Mouse (Mus musculus) kidney, embryonic 16.5 days (tissue): ENCODE results near the gene A430005L14Rik. TPM values are rescaled to one million over a fixed set of nuclear protein-coding genes. Genes with fewer than 3 reads are reported as not detected.

ENCODE experiments used
- ATAC-seq: fragments of 200-750 bp; cut with Nextera tagmentation; 2 replicates; pipeline ENCODE4 v1.8.0; 2017; ENCODE audit warnings: moderate TSS enrichment; ENCODE audit not compliant: low FRiP score, low TSS enrichment
- H3K27ac ChIP-seq: fragments of 300-500 bp; sonication (generic); 2 replicates; pipeline ENCODE4 v1.5.1; 2014; ENCODE audit warnings: low read length
- H3K27me3 ChIP-seq: fragments of 300-500 bp; sonication (generic); 2 replicates; pipeline ENCODE4 v1.6.1; 2014; ENCODE audit warnings: low read length, control low read depth, mixed read lengths; ENCODE audit not compliant: insufficient read depth
- H3K36me3 ChIP-seq: fragments of 300-500 bp; sonication (generic); 2 replicates; pipeline ENCODE4 v1.6.1; 2014; ENCODE audit warnings: low read length, control low read depth, mixed read lengths; ENCODE audit not compliant: insufficient read depth
- H3K4me1 ChIP-seq: fragments of 300-500 bp; sonication (generic); 2 replicates; pipeline ENCODE4 v1.6.1; 2014; ENCODE audit warnings: low read length, control low read depth, mixed read lengths; ENCODE audit not compliant: insufficient read depth
- H3K4me2 ChIP-seq: fragments of 300-500 bp; sonication (generic); replicated peaks from 2 replicates; pipeline ENCODE4 v1.6.1; 2014; ENCODE audit warnings: low read depth, low read length
- H3K4me3 ChIP-seq: fragments of 300-500 bp; sonication (generic); 2 replicates; pipeline ENCODE4 v1.5.1; 2014; ENCODE audit warnings: mild to moderate bottlenecking, low read length
- H3K9ac ChIP-seq: fragments of 300-500 bp; sonication (generic); replicated peaks from 2 replicates; pipeline ENCODE4 v1.6.1; 2014; ENCODE audit warnings: low read length
- H3K9me3 ChIP-seq: fragments of 300-500 bp; sonication (generic); 2 replicates; pipeline ENCODE4 v1.6.1; 2016; ENCODE audit warnings: low read length, control low read depth
- WGBS: fragments of 180-500 bp; shearing (Covaris S2); extraction: QIAGEN DNeasy Blood & Tissue Kit; methylation state at CpG from one replicate; pipeline ENCODE4 v1.1.7; 2014; 5-methylcytosine and 5-hydroxymethylcytosine counted together
- polyA plus RNA-seq: library from polyadenylated mRNA; unstranded; fragments of >200 nt; fragmentation: Nextera tagmentation; extraction: Ambion mirVana; gene quantifications from 2 replicates; pipeline ENCODE4 v1.2.1, GENCODE M21; 2015

A430005L14Rik gene
- polyA plus RNA-seq, 1 experiment from 2014 or later, result 94.6 TPM

- H3K4me2 ChIP-seq, result no peak overlapping the region
- H3K36me3 ChIP-seq, result peaks cover 37% of the 10 kb centered on the region
- H3K4me3 ChIP-seq, result no peak overlapping the region
- no peak overlapping the region for H3K27ac ChIP-seq
- H3K27me3 ChIP-seq, result no peaks in the 10 kb centered on the region
- H3K4me1 ChIP-seq, result no peaks in the 10 kb centered on the region
- H3K9ac ChIP-seq, result no peak overlapping the region
- 93% methylated on average over 6 of the region's 6 CpGs for WGBS
- ATAC-seq, result no peak
- H3K9me3 ChIP-seq, result no peaks in the 10 kb centered on the region
Measured at GRCm38 (mm10) chr4:154006264-154006663, 49.2 kb downstream of the A430005L14Rik start.

GRCm38 (mm10) chr4:154007759-154008158 is 50.7 kb downstream of the A430005L14Rik start:
- no peaks in the 10 kb centered on the region for H3K9me3 ChIP-seq
- peaks cover 33% of the 10 kb centered on the region for H3K36me3 ChIP-seq
- no peak overlapping the region for H3K4me3 ChIP-seq
- no peak overlapping the region for H3K4me2 ChIP-seq
- no peak overlapping the region for H3K9ac ChIP-seq
- H3K27ac ChIP-seq, result no peak overlapping the region
- ATAC-seq, result no peak
- H3K27me3 ChIP-seq, result no peaks in the 10 kb centered on the region
- WGBS, result 73% methylated on average over 4 of the region's 4 CpGs
- peaks cover 4% of the 10 kb centered on the region for H3K4me1 ChIP-seq

GRCm38 (mm10) chr4:154010907-154011645 is 54.0 kb downstream of the A430005L14Rik start:
- Histone ChIP-seq H3K36me3 (peaks cover 27% of the 10 kb centered on the region), H3K4me2 (peak overlapping the region; percentile 98), H3K9me3 (no peaks in the 10 kb centered on the region), H3K4me1 (peaks cover 15% of the 10 kb centered on the region), H3K9ac (peak overlapping the region; percentile 96), H3K27me3 (no peaks in the 10 kb centered on the region), H3K4me3 (peak overlapping the region; percentile 100), H3K27ac (no peak overlapping the region)
- ATAC-seq, result peak; percentile 50; the same call in 1 of the 2 replicates
- WGBS, result 27% methylated on average over 13 of the region's 13 CpGs

Other genes with a start within 250 kb of the A430005L14Rik start
- gene Dffb, start 17.9 kb downstream of the A430005L14Rik start, polyA plus RNA-seq, result 14.1 and 14.3 TPM in 2 replicates
- 16.1 and 17.6 TPM in 2 replicates for gene Cep104, start 18.0 kb downstream of the A430005L14Rik start, polyA plus RNA-seq
- gene Lrrc47, start 54.5 kb downstream of the A430005L14Rik start, polyA plus RNA-seq, result 16.8 and 21.9 TPM in 2 replicates
- 62.4 and 66.1 TPM in 2 replicates for gene Smim1, start 69.0 kb downstream of the A430005L14Rik start, polyA plus RNA-seq
- 0.07 TPM in 1 of 2 replicates, not detected in the other for gene Ccdc27, start 85.4 kb downstream of the A430005L14Rik start, polyA plus RNA-seq
- 0.31 and 0.44 TPM in 2 replicates for gene Trp73, start 183.0 kb downstream of the A430005L14Rik start, polyA plus RNA-seq
- gene Wrap73, start 185.1 kb downstream of the A430005L14Rik start, polyA plus RNA-seq, result 41.8 and 46.0 TPM in 2 replicates
- gene Tprgl, start 203.4 kb downstream of the A430005L14Rik start, polyA plus RNA-seq, result 123 and 136 TPM in 2 replicates
- 12.3 and 15.7 TPM in 2 replicates for gene Megf6, start 213.5 kb downstream of the A430005L14Rik start, polyA plus RNA-seq